ENCODE assay signal across 15 mouse cellular contexts in genomic region chr1:182957001-182957757, GRCm38 (mm10). TPM values are rescaled to one million over a fixed set of nuclear protein-coding genes. Genes with fewer than 3 reads are reported as not detected.
DNase-seq lines count a peak whose midpoint lies in the region; ATAC-seq and TF ChIP-seq lines count a peak whose summit lies in the region.
"Had no signal": no experiment of that assay in that cellular context is flagged by ENCODE, and none has a peak within 500 bp of the region (broad histone marks: within the 10 kb centered on the region; RNA-seq: fewer than 3 reads in every experiment).

No protein-coding gene starts in this region.

- H3K27me3 ChIP-seq in heart, embryonic 15.5 days, result no peaks in the 10 kb centered on the region
- no peaks in the 10 kb centered on the region for H3K27me3 ChIP-seq in stomach, postnatal 0 days (ENCODE audit: control insufficient read depth, insufficient read depth, low read length)
- H3K27me3 ChIP-seq: limb, embryonic 15.5 days had no signal

- no peak for ATAC-seq in heart, embryonic 15.5 days (replicated peaks; ENCODE audit: insufficient number of reproducible peaks, insufficient read depth, low FRiP score, low read depth)
- ATAC-seq in stomach, postnatal 0 days (ENCODE audit: low FRiP score, low TSS enrichment), result peak; percentile 27
- no peak for ATAC-seq in activated CD4-positive, CD25-positive, alpha-beta regulatory T cell, adult 4 months

- peak overlapping the region; percentile 80 for H3K27ac ChIP-seq in heart, embryonic 15.5 days
- H3K27ac ChIP-seq in stomach, postnatal 0 days (replicated peaks), result peak overlapping the region; percentile 72
- H3K27ac ChIP-seq: left cerebral cortex, adult 2 months; limb, embryonic 15.5 days had no signal

- intact Hi-C loops in heart, postnatal 36 days (cut with DNase I), result loop anchor here (5.0 kb wide), 2 partner anchors 50 to 300 kb away; no protein-coding TSS in a partner anchor

- H3K4me2 ChIP-seq in heart, embryonic 15.5 days, result no peak overlapping the region
- H3K4me2 ChIP-seq in stomach, postnatal 0 days (replicated peaks; ENCODE audit: low read depth), result no peak overlapping the region
- H3K4me2 ChIP-seq: limb, embryonic 15.5 days had no signal

- TF ChIP-seq EP300 in stomach, postnatal 0 days (optimal IDR thresholded peaks at IDR 0.05), result no peak

- DNase-seq in heart, postnatal 36 days, result no peak
- peak; percentile 26 for DNase-seq in lung, postnatal 36 days
- DNase-seq in lung, postnatal 14 days, result no peak
- peak; percentile 77 for DNase-seq in large intestine, adult 2 months (ENCODE audit: low read depth, low spot score)
- DNase-seq in stomach, postnatal 0 days (ENCODE audit: low spot score), result no peak
- DNase-seq: cerebellum, adult 2 months; embryo, embryonic 11 days; right cerebral cortex, postnatal 25 days; thymus, postnatal 25 days had no signal

- H3K9ac ChIP-seq in heart, embryonic 15.5 days, result no peak overlapping the region
- H3K9ac ChIP-seq in stomach, postnatal 0 days (ENCODE audit: low read length), result no peak overlapping the region
- H3K9ac ChIP-seq: limb, embryonic 15.5 days had no signal

- H3K4me3 ChIP-seq in heart, embryonic 15.5 days, result no peak overlapping the region
- no peak overlapping the region for H3K4me3 ChIP-seq in stomach, postnatal 0 days (ENCODE audit: low read depth, low read length)
- H3K4me3 ChIP-seq: left cerebral cortex, adult 2 months; limb, embryonic 15.5 days; myocyte had no signal

- H3K36me3 ChIP-seq in heart, embryonic 15.5 days, result no peaks in the 10 kb centered on the region
- no peaks in the 10 kb centered on the region for H3K36me3 ChIP-seq in stomach, postnatal 0 days (ENCODE audit: control insufficient read depth, insufficient read depth, low read length)
- H3K36me3 ChIP-seq: limb, embryonic 15.5 days had no signal

- H3K9me3 ChIP-seq in heart, embryonic 15.5 days (replicated peaks), result no peaks in the 10 kb centered on the region
- no peaks in the 10 kb centered on the region for H3K9me3 ChIP-seq in stomach, postnatal 0 days (ENCODE audit: control insufficient read depth, low read length)
- H3K9me3 ChIP-seq: limb, embryonic 15.5 days had no signal

- peaks cover 66% of the 10 kb centered on the region for H3K4me1 ChIP-seq in heart, embryonic 15.5 days (replicated peaks)
- peaks cover 9% of the 10 kb centered on the region; the same call in 1 of the 2 replicates for H3K4me1 ChIP-seq in stomach, postnatal 0 days (replicated peaks; ENCODE audit: control insufficient read depth, insufficient read depth)

- TF ChIP-seq CTCF in stomach, postnatal 0 days (IDR thresholded peaks at IDR 0.05; ENCODE audit: low read depth), result no peak

- 74% methylated on average over 16 of the region's 16 CpGs for WGBS in heart, embryonic 15.5 days
- 41% methylated on average over 16 of the region's 16 CpGs for WGBS in large intestine, adult 2 months
- WGBS in stomach, postnatal 0 days, result 83% methylated on average over 16 of the region's 16 CpGs

RNA-seq across cellular contexts. Expression of gene Tlr5, which starts 2.6 kb away (rescaled TPM):
- 1.8 and 2.4 TPM in 2 replicates for polyA plus RNA-seq in heart, embryonic 15.5 days (2015; fragmentation: Nextera tagmentation; extraction: Ambion mirVana)
- total RNA-seq in heart, postnatal 36 days (2021), result 1 to 10 TPM; 1.4 TPM
- 0.90 and 1.0 TPM in 2 replicates for polyA plus RNA-seq in large intestine, adult 2 months (2012; rRNA removed)
- 1.2 and 1.4 TPM in 2 replicates for polyA plus RNA-seq in stomach, postnatal 0 days (2015; fragmentation: Nextera tagmentation; extraction: Ambion mirVana)
- polyA plus RNA-seq in activated CD4-positive, CD25-positive, alpha-beta regulatory T cell, adult 4 months (2017; shearing (Covaris generic)), result under 1 TPM in 1 of 2 experiments, not detected in 1; 0.27 TPM
- total RNA-seq: hematopoietic stem cell, adult 5-6 weeks had no signal
- polyA plus RNA-seq: myocyte had no signal

Comparison
In these comparisons a context has a peak if more than half of its experiments do, and no peak if none do; other contexts are left out.
1. DNase-seq: peak in lung, postnatal 36 days (single experiment) and large intestine, adult 2 months (single experiment); none in heart, postnatal 36 days (0 of 2), lung, postnatal 14 days (single experiment) and stomach, postnatal 0 days (single experiment).